Mouse (Mus musculus) intestine, postnatal 0 days (tissue): ENCODE measurements around the gene Ccdc153. TPM values are rescaled to one million over a fixed set of nuclear protein-coding genes. Genes with fewer than 3 reads are reported as not detected.

ENCODE experiments used
- ATAC-seq: fragments of 200-750 bp; cut with Nextera tagmentation; 2 replicates; pipeline ENCODE4 v1.8.0; 2017; ENCODE audit warnings: mild to moderate bottlenecking, moderate TSS enrichment, moderate library complexity
- H3K27ac ChIP-seq: fragments of 300-500 bp; sonication (generic); 2 replicates; pipeline ENCODE4 v1.5.1; 2014; ENCODE audit warnings: mild to moderate bottlenecking, low read depth, low read length, moderate library complexity
- H3K27me3 ChIP-seq: fragments of 300-500 bp; sonication (generic); replicated peaks from 2 replicates; pipeline ENCODE4 v1.6.1; 2014; ENCODE audit warnings: low read length, mixed read lengths; ENCODE audit not compliant: control insufficient read depth, insufficient read depth
- H3K36me3 ChIP-seq: fragments of 300-500 bp; sonication (generic); 2 replicates; pipeline ENCODE4 v1.6.1; 2014; ENCODE audit warnings: mild to moderate bottlenecking, moderate library complexity; ENCODE audit not compliant: control insufficient read depth, insufficient read depth
- H3K4me1 ChIP-seq: fragments of 300-500 bp; sonication (generic); replicated peaks from 2 replicates; pipeline ENCODE4 v1.6.1; 2014; ENCODE audit warnings: antibody characterized with exemption, low read length, mixed read lengths; ENCODE audit not compliant: control insufficient read depth, insufficient read depth
- H3K4me2 ChIP-seq: fragments of 300-500 bp; sonication (generic); replicated peaks from 2 replicates; pipeline ENCODE4 v1.6.1; 2014; ENCODE audit warnings: low read depth, mild to moderate bottlenecking, moderate library complexity
- H3K4me3 ChIP-seq: fragments of 300-500 bp; sonication (generic); 2 replicates; pipeline ENCODE4 v1.5.1; 2014; ENCODE audit warnings: low read depth, low read length
- H3K9ac ChIP-seq: fragments of 300-500 bp; sonication (generic); 2 replicates; pipeline ENCODE4 v1.6.1; 2014; ENCODE audit warnings: mild to moderate bottlenecking, low read depth, low read length
- H3K9me3 ChIP-seq: fragments of 300-500 bp; sonication (generic); 2 replicates; pipeline ENCODE4 v1.6.1; 2016; ENCODE audit warnings: mixed run types; ENCODE audit not compliant: control insufficient read depth
- CTCF ChIP-seq: sonication (generic); IDR thresholded peaks from 2 replicates; pipeline ENCODE4 v1.5.1; 2016; ENCODE audit warnings: low read depth, mild to moderate bottlenecking, control low read depth, antibody characterized with exemption, moderate library complexity
- WGBS: fragments of 180-500 bp; shearing (Covaris S2); extraction: QIAGEN DNeasy Blood & Tissue Kit; methylation state at CpG from one replicate; pipeline ENCODE4 v1.1.7; 2014; 5-methylcytosine and 5-hydroxymethylcytosine counted together
- polyA plus RNA-seq: library from polyadenylated mRNA; unstranded; fragments of >200 nt; fragmentation: Nextera tagmentation; extraction: Ambion mirVana; gene quantifications from 2 replicates; pipeline ENCODE4 v1.2.1, GENCODE M21; 2015

Gene Ccdc153
- not detected in 2 replicates for polyA plus RNA-seq

- Histone ChIP-seq H3K9me3 (no peaks in the 10 kb centered on the region), H3K9ac (no peak within 1 kb of the TSS), H3K36me3 (no peaks in the 10 kb centered on the region), H3K4me3 (no peak within 1 kb of the TSS), H3K4me2 (no peak within 1 kb of the TSS), H3K27ac (no peak within 1 kb of the TSS), H3K27me3 (no peaks in the 10 kb centered on the region), H3K4me1 (no peaks in the 10 kb centered on the region)
- WGBS = 53% methylated on average over 2 of the region's 2 CpGs
- no peak for ATAC-seq
- no peak for TF ChIP-seq CTCF
These were observed at the start of gene Ccdc153 for GRCm38 (mm10) chr9:44240399-44240798. Gene Ccdc153, plus strand, starts transcription at chr9:44240676.

- no peak for TF ChIP-seq CTCF
- Histone ChIP-seq H3K36me3 (no peaks in the 10 kb centered on the region), H3K4me1 (0 out of 2 replicates have a peak, but pooled peaks cover 6% of the 10 kb centered on the region), H3K9ac (no peak overlapping the region), H3K27ac (no peak overlapping the region), H3K9me3 (no peaks in the 10 kb centered on the region), H3K4me3 (no peak overlapping the region), H3K4me2 (no peak overlapping the region), H3K27me3 (no peaks in the 10 kb centered on the region)
- 66% methylated on average over 3 of the region's 3 CpGs for WGBS
- ATAC-seq = no peak
These were observed 49.3 kb upstream of the Ccdc153 start for GRCm38 (mm10) chr9:44191166-44191565.

- 0 out of 2 replicates have a peak, but pooled peaks cover 6% of the 10 kb centered on the region for H3K4me1 ChIP-seq
- no peak for ATAC-seq
- 90% methylated on average over 3 of the region's 3 CpGs for WGBS
- H3K9ac ChIP-seq = no peak overlapping the region
- no peaks in the 10 kb centered on the region for H3K27me3 ChIP-seq
- H3K27ac ChIP-seq = no peak overlapping the region
- no peak for TF ChIP-seq CTCF
- no peak overlapping the region for H3K4me2 ChIP-seq
- no peaks in the 10 kb centered on the region for H3K36me3 ChIP-seq
- no peaks in the 10 kb centered on the region for H3K9me3 ChIP-seq
- no peak overlapping the region for H3K4me3 ChIP-seq
These were observed 48.2 kb upstream of the Ccdc153 start for GRCm38 (mm10) chr9:44192312-44192711.

GRCm38 (mm10) chr9:44192794-44193193, 47.7 kb upstream of the Ccdc153 start:
- H3K9ac ChIP-seq = no peak overlapping the region
- no peak overlapping the region for H3K27ac ChIP-seq
- H3K4me2 ChIP-seq = no peak overlapping the region
- H3K4me3 ChIP-seq = no peak overlapping the region
- WGBS = 83% methylated on average over 5 of the region's 5 CpGs
- TF ChIP-seq CTCF = no peak
- no peaks in the 10 kb centered on the region for H3K9me3 ChIP-seq
- H3K36me3 ChIP-seq = no peaks in the 10 kb centered on the region
- no peaks in the 10 kb centered on the region for H3K27me3 ChIP-seq
- no peak for ATAC-seq
- H3K4me1 ChIP-seq = 0 out of 2 replicates have a peak, but pooled peaks cover 3% of the 10 kb centered on the region

GRCm38 (mm10) chr9:44194000-44194399, 46.5 kb upstream of the Ccdc153 start:
- no peak overlapping the region for H3K4me3 ChIP-seq
- WGBS = 46% methylated on average over 1 of the region's 1 CpGs
- peak; percentile 43; the same call in 1 of the 2 replicates for ATAC-seq

GRCm38 (mm10) chr9:44196354-44196753, 44.1 kb upstream of the Ccdc153 start:
- no peak for ATAC-seq
- TF ChIP-seq CTCF = no peak

More at GRCm38 (mm10) chr9:44194000-44194399, 46.5 kb upstream of the Ccdc153 start:
- Histone ChIP-seq H3K4me2 (no peak overlapping the region), H3K9me3 (no peaks in the 10 kb centered on the region), H3K4me1 (0 out of 2 replicates have a peak, but pooled peaks cover 2% of the 10 kb centered on the region), H3K27me3 (no peaks in the 10 kb centered on the region), H3K36me3 (peaks cover 6% of the 10 kb centered on the region; the same call in 1 of the 2 replicates), H3K9ac (no peak overlapping the region), H3K27ac (peak overlapping the region; percentile 2; the same call in 1 of the 2 replicates)
- TF ChIP-seq CTCF = no peak

GRCm38 (mm10) chr9:44199166-44199565, 41.3 kb upstream of the Ccdc153 start:
- TF ChIP-seq CTCF = no peak
- Histone ChIP-seq H3K27ac (no peak overlapping the region), H3K9me3 (no peaks in the 10 kb centered on the region), H3K4me3 (no peak overlapping the region), H3K4me1 (0 out of 2 replicates have a peak, but pooled peaks cover 2% of the 10 kb centered on the region), H3K36me3 (peaks cover 20% of the 10 kb centered on the region), H3K9ac (no peak overlapping the region), H3K27me3 (no peaks in the 10 kb centered on the region), H3K4me2 (no peak overlapping the region)
- WGBS = 91% methylated on average over 3 of the region's 3 CpGs
- no peak for ATAC-seq

More at GRCm38 (mm10) chr9:44196354-44196753, 44.1 kb upstream of the Ccdc153 start:
- Histone ChIP-seq H3K9me3 (no peaks in the 10 kb centered on the region), H3K9ac (no peak overlapping the region), H3K4me1 (0 out of 2 replicates have a peak, but pooled peaks cover 2% of the 10 kb centered on the region), H3K4me3 (no peak overlapping the region), H3K27ac (no peak overlapping the region), H3K4me2 (no peak overlapping the region), H3K36me3 (peaks cover 20% of the 10 kb centered on the region), H3K27me3 (no peaks in the 10 kb centered on the region)
- 85% methylated on average over 4 of the region's 4 CpGs for whole genome bisulfite sequencing
